19 mouse cellular contexts compared by ENCODE assay signal in genomic region chr1:166124932-166125593, GRCm38 (mm10). TPM values are rescaled to one million over a fixed set of nuclear protein-coding genes. Genes with fewer than 3 reads are reported as not detected.
DNase-seq lines count a peak whose midpoint lies in the region; ATAC-seq and TF ChIP-seq lines count a peak whose summit lies in the region.
"Had no signal": no experiment of that assay in that cellular context is flagged by ENCODE, and none has a peak within 500 bp of the region (broad histone marks: within the 10 kb centered on the region; RNA-seq: fewer than 3 reads in every experiment).

No protein-coding gene starts in this region.

- no peak overlapping the region for H3K4me3 ChIP-seq in kidney, postnatal 0 days (replicated peaks; ENCODE audit: low read depth, low read length)
- no peak overlapping the region for H3K4me3 ChIP-seq in intestine, postnatal 0 days (ENCODE audit: low read depth, low read length)
- no peak overlapping the region for H3K4me3 ChIP-seq in small intestine, adult 2 months (ENCODE audit: low read depth, low read length)
- H3K4me3 ChIP-seq: forebrain, embryonic 15.5 days; midbrain, embryonic 10.5 days; myocyte had no signal

- no peaks in the 10 kb centered on the region for H3K36me3 ChIP-seq in kidney, postnatal 0 days (ENCODE audit: insufficient read depth, low read length)
- no peaks in the 10 kb centered on the region for H3K36me3 ChIP-seq in intestine, postnatal 0 days (ENCODE audit: control insufficient read depth, insufficient read depth)
- no peaks in the 10 kb centered on the region for H3K36me3 ChIP-seq in small intestine, adult 2 months (ENCODE audit: control insufficient read depth, insufficient read depth, low read length)
- H3K36me3 ChIP-seq: forebrain, embryonic 15.5 days; midbrain, embryonic 10.5 days had no signal

- DNase-seq in kidney, postnatal 0 days (ENCODE audit: low spot score), result peak; percentile 3
- DNase-seq in kidney, postnatal 36 days, result no peak
- DNase-seq in WW6 (ENCODE audit: low read depth, low spot score), result peak; percentile 86
- DNase-seq in embryo, embryonic 11 days, result no peak
- DNase-seq in gastrocnemius, postnatal 10 days, result no peak
- DNase-seq: adrenal gland, postnatal 36 days; gastrocnemius, adult 2 months; kidney, postnatal 10 days; lung, embryonic 14.5 days; right cerebral cortex, adult 18-20 months had no signal

- 72% methylated on average over 8 of the region's 8 CpGs for WGBS in kidney, postnatal 0 days
- 43% methylated on average over 8 of the region's 8 CpGs for WGBS in intestine, postnatal 0 days
- 34% methylated on average over 8 of the region's 8 CpGs for WGBS in small intestine, adult 2 months

- no peak for TF ChIP-seq CTCF in kidney, postnatal 0 days (IDR thresholded peaks at IDR 0.05; ENCODE audit: low read depth)
- no peak for TF ChIP-seq CTCF in intestine, postnatal 0 days (IDR thresholded peaks at IDR 0.05; ENCODE audit: low read depth)
- no peak for TF ChIP-seq CTCF in small intestine, adult 2 months (IDR thresholded peaks at IDR 0.05; ENCODE audit: extremely low read depth, insufficient read length, insufficient replicate concordance, low read depth, low read length)

- H3K4me1 ChIP-seq in kidney, postnatal 0 days (replicated peaks; ENCODE audit: insufficient read depth, low read length), result no peaks in the 10 kb centered on the region; the same call in 1 of the 2 replicates
- H3K4me1 ChIP-seq in intestine, postnatal 0 days (replicated peaks; ENCODE audit: control insufficient read depth, insufficient read depth, low read length), result peaks cover 3% of the 10 kb centered on the region; the same call in 1 of the 2 replicates
- peaks cover 7% of the 10 kb centered on the region; the same call in 1 of the 2 replicates for H3K4me1 ChIP-seq in small intestine, adult 2 months (ENCODE audit: control insufficient read depth, insufficient read depth, insufficient read length, low read length)
- H3K4me1 ChIP-seq: forebrain, embryonic 15.5 days had no signal

- H3K4me2 ChIP-seq in kidney, postnatal 0 days (ENCODE audit: low read length), result no peak overlapping the region
- no peak overlapping the region for H3K4me2 ChIP-seq in intestine, postnatal 0 days (replicated peaks; ENCODE audit: low read depth)
- H3K4me2 ChIP-seq: forebrain, embryonic 15.5 days; lung, embryonic 14.5 days had no signal

- no peak for ATAC-seq in kidney, postnatal 0 days (replicated peaks; ENCODE audit: low FRiP score, low read depth)
- ATAC-seq in intestine, postnatal 0 days, result peak; percentile 57
- ATAC-seq: CD4-positive, CD25-positive, alpha-beta regulatory T cell, adult 4 months; forebrain, embryonic 15.5 days had no signal

- no peak for TF ChIP-seq POLR2A in small intestine, adult 2 months (IDR thresholded peaks at IDR 0.05; ENCODE audit: low read depth, low read length)

- no peak overlapping the region for H3K9ac ChIP-seq in kidney, postnatal 0 days (ENCODE audit: low read depth, low read length)
- H3K9ac ChIP-seq in intestine, postnatal 0 days (ENCODE audit: low read depth, low read length), result no peak overlapping the region
- H3K9ac ChIP-seq: forebrain, embryonic 15.5 days; lung, embryonic 14.5 days had no signal

- no peaks in the 10 kb centered on the region for H3K9me3 ChIP-seq in kidney, postnatal 0 days (replicated peaks; ENCODE audit: low read length)
- H3K9me3 ChIP-seq in intestine, postnatal 0 days (ENCODE audit: control insufficient read depth), result no peaks in the 10 kb centered on the region
- H3K9me3 ChIP-seq: forebrain, embryonic 15.5 days had no signal

- H3K27ac ChIP-seq in kidney, postnatal 0 days, result no peak overlapping the region
- H3K27ac ChIP-seq in intestine, postnatal 0 days (ENCODE audit: low read depth, low read length), result no peak overlapping the region
- peak overlapping the region; percentile 38 for H3K27ac ChIP-seq in small intestine, adult 2 months (ENCODE audit: insufficient read depth, low read depth, low read length)
- H3K27ac ChIP-seq: forebrain, embryonic 15.5 days; gastrocnemius, adult 2 months; midbrain, embryonic 10.5 days had no signal

- H3K27me3 ChIP-seq in kidney, postnatal 0 days (ENCODE audit: insufficient read depth, low read length), result no peaks in the 10 kb centered on the region
- H3K27me3 ChIP-seq in intestine, postnatal 0 days (replicated peaks; ENCODE audit: control insufficient read depth, insufficient read depth, low read length), result no peaks in the 10 kb centered on the region
- no peaks in the 10 kb centered on the region for H3K27me3 ChIP-seq in small intestine, adult 2 months (ENCODE audit: control insufficient read depth, insufficient read depth, low read length)
- H3K27me3 ChIP-seq: forebrain, embryonic 15.5 days had no signal

RNA-seq across cellular contexts. Expression of gene Dusp27, which starts 2.7 kb away (rescaled TPM):
- 0.08 and 0.12 TPM in 2 replicates for polyA plus RNA-seq in kidney, postnatal 0 days (2015; fragmentation: Nextera tagmentation; extraction: Ambion mirVana)
- 0.61 and 0.99 TPM in 2 replicates for polyA plus RNA-seq in intestine, postnatal 0 days (2015; fragmentation: Nextera tagmentation; extraction: Ambion mirVana)
- polyA plus RNA-seq in small intestine, adult 2 months (2012; rRNA removed), result 0.03 and 0.04 TPM in 2 replicates
- 100 to 1,000 TPM; 120 to 123 TPM for total RNA-seq in gastrocnemius, postnatal 10 days (2021)
- polyA plus RNA-seq: CD4-positive, CD25-positive, alpha-beta regulatory T cell, adult 4 months had no signal

RNA-seq across cellular contexts. Expression of gene Gpa33, which starts 5.0 kb away (rescaled TPM):
- 0.94 and 1.1 TPM in 2 replicates for polyA plus RNA-seq in kidney, postnatal 0 days (2015; fragmentation: Nextera tagmentation; extraction: Ambion mirVana)
- polyA plus RNA-seq in intestine, postnatal 0 days (2015; fragmentation: Nextera tagmentation; extraction: Ambion mirVana), result 136 and 161 TPM in 2 replicates
- polyA plus RNA-seq in small intestine, adult 2 months (2012; rRNA removed), result 249 and 805 TPM in 2 replicates
- not detected for total RNA-seq in gastrocnemius, postnatal 10 days (2021)
- total RNA-seq: gastrocnemius, adult 2 months; layer of hippocampus, postnatal 10 days; left cerebral cortex, postnatal 36 days had no signal
- polyA plus RNA-seq: CD4-positive, CD25-positive, alpha-beta regulatory T cell, adult 4 months; cortical plate, adult 2 months; forebrain, embryonic 15.5 days; lung, embryonic 14.5 days had no signal

Comparison
In these comparisons a context has a peak if more than half of its experiments do, and no peak if none do; other contexts are left out.
1. DNase-seq: peak in kidney, postnatal 0 days (single experiment) and WW6 (single experiment); none in kidney, postnatal 36 days (0 of 2), embryo, embryonic 11 days (single experiment) and gastrocnemius, postnatal 10 days (single experiment).
2. RNA of gene Gpa33, which starts 5.0 kb away (polyA plus RNA-seq): 249 to 805 TPM in small intestine, adult 2 months and 136 to 161 TPM in intestine, postnatal 0 days; 0.94 to 1.1 TPM in kidney, postnatal 0 days; every median in the first group is over 10 times any median in the second.